Mouse (Mus musculus): Measurements from ENCODE around the gene Armc7. TPM values are rescaled to one million over a fixed set of nuclear protein-coding genes. Genes with fewer than 3 reads are reported as not detected.
"Not testable (repeated sequence)": the region's sequence is repeated elsewhere in the genome, so short reads cannot be mapped to it uniquely, and the experiment has no call there.

The Armc7 gene
- polyA plus RNA-seq, 1 experiment, result 7.0 TPM

DNA sequence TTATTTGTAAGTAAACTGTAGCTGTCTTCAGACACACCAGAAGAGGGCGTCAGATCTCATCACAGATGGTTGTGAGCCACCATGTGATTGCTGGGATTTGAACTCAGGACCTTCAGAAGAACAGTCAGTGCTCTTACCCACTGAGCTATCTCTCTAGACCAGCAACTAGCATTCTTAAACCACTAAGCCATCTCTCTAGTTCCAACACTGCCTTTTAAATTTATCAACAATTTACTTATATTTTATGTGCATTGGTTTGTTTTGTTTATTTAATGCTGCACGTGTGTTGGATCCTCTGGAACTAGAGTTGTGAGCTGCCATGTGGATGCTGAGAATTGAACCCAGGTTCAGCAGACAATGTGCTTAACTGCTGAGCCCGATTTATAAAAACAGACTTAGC is 51.0 kb downstream of the Armc7 start:
- DNase-seq (ENCODE audit: low spot score), result not testable (repeated sequence)

DNA sequence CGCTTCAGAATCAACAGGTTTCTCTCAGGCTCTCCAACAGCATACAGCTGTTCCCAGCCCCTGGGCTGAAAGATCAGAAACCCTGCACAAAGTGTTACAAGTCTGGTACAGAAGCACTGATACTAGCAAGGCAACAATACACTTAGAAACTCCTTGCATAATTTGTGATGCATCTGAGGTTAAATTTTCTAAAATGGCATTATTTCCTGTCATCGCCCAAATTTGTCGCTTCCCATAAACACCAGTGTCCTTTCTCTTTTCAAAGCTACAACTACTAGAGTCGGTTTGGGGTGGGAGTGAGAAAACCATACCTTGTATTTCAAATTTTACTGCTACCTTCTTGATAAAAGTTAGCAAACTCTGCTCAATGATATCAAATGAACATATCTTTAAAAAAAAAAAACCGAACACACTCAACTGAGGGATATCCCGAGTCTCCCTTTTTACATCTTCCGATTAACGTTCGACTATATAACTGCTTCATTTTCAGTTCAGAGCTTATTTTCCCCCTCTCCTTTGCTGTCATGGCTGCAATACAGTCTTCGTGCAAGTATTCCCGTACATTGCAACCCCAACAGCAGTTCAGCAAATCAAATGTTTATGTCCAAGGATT is 59.4 kb downstream of the Armc7 start:
- DNase-seq (ENCODE audit: low spot score), result no peak

DNA sequence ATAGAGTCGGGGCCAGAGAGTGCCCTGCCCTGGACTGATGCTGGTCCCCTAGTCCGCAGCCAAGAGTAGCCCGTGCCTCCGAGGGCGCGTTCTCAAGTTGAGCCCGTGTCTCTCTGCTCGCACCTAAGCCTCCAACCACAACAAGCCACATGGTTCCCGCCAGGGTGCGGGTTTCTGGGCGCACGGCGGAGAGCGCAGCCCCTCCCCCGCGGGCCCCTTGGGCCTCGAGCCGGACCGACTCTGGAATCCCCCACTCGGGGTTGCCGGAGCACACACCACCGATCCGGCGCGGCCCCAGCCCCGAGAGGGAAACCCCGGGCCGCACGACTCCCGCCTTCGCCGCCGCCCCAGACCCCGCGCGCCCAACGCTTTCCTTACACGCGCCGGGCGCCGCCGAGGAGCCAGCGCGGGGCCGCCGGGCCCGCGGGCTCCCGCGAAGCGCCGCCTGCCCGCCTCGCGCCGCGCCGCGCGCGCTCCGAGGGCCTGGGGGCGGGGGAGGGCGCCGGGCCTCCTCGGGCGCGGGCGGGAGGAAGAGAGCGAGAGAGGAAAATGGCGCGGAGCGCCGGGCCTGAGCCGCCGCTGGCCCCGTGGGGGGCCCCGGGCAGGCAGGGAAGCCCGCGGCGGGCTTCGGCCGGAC is 60.1 kb downstream of the Armc7 start:
- DNase-seq (ENCODE audit: low spot score), result peak; percentile 60

DNA sequence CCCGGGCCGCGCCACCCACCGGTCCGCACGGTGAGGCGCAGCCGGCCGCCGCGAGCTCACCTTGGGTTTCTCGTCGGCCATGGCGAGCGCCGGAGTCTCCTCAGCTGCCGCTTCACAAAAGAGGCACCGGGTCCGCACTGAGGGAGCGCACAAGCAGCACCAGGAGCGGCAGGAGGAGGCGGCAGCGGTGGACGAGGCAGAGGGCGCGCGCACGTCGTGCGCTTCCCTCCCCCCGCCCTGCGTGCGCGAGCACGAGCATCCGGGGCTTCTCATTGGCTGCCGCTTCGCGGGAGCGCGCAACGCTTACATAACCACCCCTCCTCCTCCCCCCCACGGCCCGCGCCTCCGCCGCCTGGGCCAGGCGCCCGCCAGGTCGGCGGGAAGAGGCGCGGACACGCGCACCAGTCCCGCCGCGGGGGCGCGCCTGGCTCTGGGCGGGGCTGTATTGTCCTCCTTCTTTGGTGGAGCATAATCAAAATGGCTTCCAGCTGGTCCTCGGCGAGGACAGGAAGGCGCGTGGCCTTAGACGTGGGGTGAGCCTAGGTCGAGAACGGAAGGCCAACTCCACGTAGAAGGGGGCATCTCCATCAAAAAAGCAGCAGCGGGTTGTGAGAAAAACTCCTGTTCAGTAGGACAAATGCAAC is 60.7 kb downstream of the Armc7 start, which contains the start of gene Sumo2:
TSS of gene Sumo2 (minus strand) at position 239 of the 644 bp plus-strand sequence.
- peak; percentile 99 for DNase-seq (ENCODE audit: low spot score)

DNA sequence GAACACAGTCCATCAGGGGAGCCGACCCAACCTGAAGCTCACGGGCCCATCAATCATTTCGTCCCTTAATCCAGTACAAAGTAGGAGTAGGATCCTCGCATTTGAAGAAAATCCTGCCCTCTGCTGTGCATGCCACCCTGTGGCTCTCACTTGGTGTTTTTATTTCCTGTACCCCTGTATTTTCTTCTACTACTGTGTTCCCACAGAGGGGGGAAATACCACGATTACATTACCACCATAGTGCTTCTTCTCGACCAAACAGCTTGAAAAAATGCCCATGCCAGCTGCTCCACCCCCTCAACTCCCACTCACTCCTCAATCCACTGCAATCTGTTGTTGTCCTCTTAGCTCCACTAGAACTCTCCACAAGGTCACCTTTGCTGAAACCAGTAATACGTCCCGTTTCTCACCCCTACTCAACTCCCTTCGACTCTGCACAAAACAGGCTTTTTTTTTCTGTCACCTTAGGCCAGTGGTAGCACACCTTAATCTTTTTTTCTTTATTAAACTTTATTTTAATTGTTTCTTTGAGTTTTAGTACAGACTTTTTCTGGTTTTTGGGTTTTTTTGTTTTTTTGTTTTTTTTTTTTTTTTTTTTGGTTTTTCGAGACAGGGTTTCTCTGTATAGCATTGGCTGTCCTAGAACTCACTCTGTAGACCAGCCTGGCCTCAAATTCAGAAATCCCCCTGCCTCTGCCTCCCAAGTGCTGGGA is 61.5 kb downstream of the Armc7 start:
- no peak for DNase-seq (ENCODE audit: low spot score)

DNA sequence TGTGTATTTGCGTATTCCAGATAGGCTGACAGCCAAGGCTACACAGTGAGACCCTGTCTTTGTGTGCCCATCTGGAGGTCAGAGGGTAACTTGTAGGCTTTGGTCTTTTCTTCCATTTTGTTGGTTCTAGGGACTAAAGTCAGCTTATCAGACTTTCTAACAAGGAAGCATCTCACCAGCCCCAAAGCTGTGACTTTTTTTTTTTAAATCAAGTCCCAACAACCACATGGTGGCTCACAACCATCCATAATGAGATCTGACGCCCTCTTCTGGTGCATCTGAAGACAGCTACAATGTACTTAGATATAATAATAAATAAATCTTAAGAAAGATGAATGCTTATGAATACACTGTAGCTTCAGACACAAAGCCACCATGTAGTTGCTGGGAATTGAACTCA is 62.6 kb downstream of the Armc7 start:
- no peak for DNase-seq (ENCODE audit: low spot score)

Other genes starting within 250 kb of the Armc7 start
- 0.74 and 1.0 TPM in 2 replicates for gene Grin2c, start 208.4 kb upstream of the Armc7 start, polyA plus RNA-seq (2012; rRNA removed)
- 10.9 and 11.6 TPM in 2 replicates for gene Fdxr, start 198.6 kb upstream of the Armc7 start, polyA plus RNA-seq (2012; rRNA removed)
- gene Fads6, start 178.0 kb upstream of the Armc7 start, polyA plus RNA-seq (2012; rRNA removed), result 0.99 and 1.1 TPM in 2 replicates
- not detected in 2 replicates for gene Otop2, start 168.5 kb upstream of the Armc7 start, polyA plus RNA-seq (2012; rRNA removed)
- gene Ush1g, start 153.6 kb upstream of the Armc7 start, polyA plus RNA-seq (2012; rRNA removed), result not detected in 2 replicates
- not detected in 2 replicates for gene Otop3, start 140.9 kb upstream of the Armc7 start, polyA plus RNA-seq (2012; rRNA removed)
- gene Hid1, start 107.9 kb upstream of the Armc7 start, polyA plus RNA-seq (2012; rRNA removed), result 28.4 and 30.5 TPM in 2 replicates
- gene Cdr2l, start 93.8 kb upstream of the Armc7 start, polyA plus RNA-seq (2012; rRNA removed), result 10.8 and 11.9 TPM in 2 replicates
- 89.3 and 89.6 TPM in 2 replicates for gene Mrpl58, start 71.9 kb upstream of the Armc7 start, polyA plus RNA-seq (2012; rRNA removed)
- gene Atp5h, start 55.7 kb upstream of the Armc7 start, polyA plus RNA-seq (2012; rRNA removed), result 561 and 600 TPM in 2 replicates
- 35.6 TPM in 2 replicates for gene Kctd2, start 55.5 kb upstream of the Armc7 start, polyA plus RNA-seq (2012; rRNA removed)
- 0.04 and 0.09 TPM in 2 replicates for gene Trim80, start 35.1 kb upstream of the Armc7 start, polyA plus RNA-seq (2012; rRNA removed)
- 0.83 and 1.1 TPM in 2 replicates for gene Slc16a5, start 13.2 kb upstream of the Armc7 start, polyA plus RNA-seq (2012; rRNA removed)
- gene Nt5c, start 16.2 kb downstream of the Armc7 start, polyA plus RNA-seq (2012; rRNA removed), result 70.9 and 80.1 TPM in 2 replicates
- gene Jpt1, start 38.7 kb downstream of the Armc7 start, polyA plus RNA-seq (2012; rRNA removed), result 89.2 and 102 TPM in 2 replicates
- gene Sumo2, start 60.6 kb downstream of the Armc7 start, polyA plus RNA-seq (2012; rRNA removed), result 274 and 303 TPM in 2 replicates
- 54.2 and 77.1 TPM in 2 replicates for gene Nup85, start 88.8 kb downstream of the Armc7 start, polyA plus RNA-seq (2012; rRNA removed)
- 36.1 and 39.5 TPM in 2 replicates for gene Mrps7, start 128.3 kb downstream of the Armc7 start, polyA plus RNA-seq (2012; rRNA removed)
- gene Gga3, start 128.4 kb downstream of the Armc7 start, polyA plus RNA-seq (2012; rRNA removed), result 25.4 and 27.3 TPM in 2 replicates
- 79.9 and 89.7 TPM in 2 replicates for gene Mif4gd, start 137.3 kb downstream of the Armc7 start, polyA plus RNA-seq (2012; rRNA removed)
- gene Slc25a19, start 152.6 kb downstream of the Armc7 start, polyA plus RNA-seq (2012; rRNA removed), result 30.0 and 31.7 TPM in 2 replicates
- 57.2 and 62.8 TPM in 2 replicates for gene Grb2, start 232.9 kb downstream of the Armc7 start, polyA plus RNA-seq (2012; rRNA removed)

All from urinary bladder, adult 2 months (tissue).